Mouse (Mus musculus): ENCODE measurements around the gene Slfn9.
"Not testable (repeated sequence)": the region's sequence is repeated elsewhere in the genome, so short reads cannot be mapped to it uniquely, and the experiment has no call there.

The Slfn9 gene

DNA sequence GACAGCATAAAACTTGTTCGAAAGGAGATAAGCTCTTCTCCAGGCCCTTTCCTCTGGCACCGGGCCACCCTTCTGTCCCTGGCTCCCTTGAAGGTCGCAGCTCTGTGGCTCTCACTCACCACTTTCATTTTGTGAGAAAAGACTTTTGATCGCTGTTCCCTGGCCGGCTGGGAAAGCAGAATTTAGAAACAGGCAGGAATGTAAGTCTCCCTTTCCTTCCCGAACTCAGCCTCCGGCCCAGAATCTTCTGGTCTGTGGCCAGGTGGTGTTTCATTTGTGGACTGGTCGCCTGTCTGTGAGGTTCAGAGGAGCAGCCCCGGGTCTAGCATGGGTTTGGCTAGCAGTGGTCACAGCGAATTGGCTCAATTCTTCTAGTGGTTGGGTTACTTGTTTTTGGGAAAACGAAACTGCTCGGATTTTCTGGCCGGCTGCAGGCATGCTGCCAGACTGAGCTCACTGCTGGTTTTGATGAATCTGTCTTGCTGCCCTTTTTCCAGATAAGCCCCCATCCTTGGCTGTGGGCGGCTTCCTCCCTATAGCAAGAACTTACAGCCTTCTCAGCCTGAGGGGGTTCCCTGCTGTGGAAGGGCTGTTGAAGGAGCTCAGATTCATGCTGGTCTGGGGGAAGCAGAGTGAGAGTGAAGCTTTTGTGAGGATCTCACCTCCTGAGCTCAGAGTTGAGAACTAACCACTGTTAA lies at the start of gene Slfn9:
Gene Slfn9, minus strand, starts transcription at position 362 of the 698 bp plus-strand sequence.
- peak; percentile 74 for DNase-seq (ENCODE audit: low read depth, low spot score)

DNA sequence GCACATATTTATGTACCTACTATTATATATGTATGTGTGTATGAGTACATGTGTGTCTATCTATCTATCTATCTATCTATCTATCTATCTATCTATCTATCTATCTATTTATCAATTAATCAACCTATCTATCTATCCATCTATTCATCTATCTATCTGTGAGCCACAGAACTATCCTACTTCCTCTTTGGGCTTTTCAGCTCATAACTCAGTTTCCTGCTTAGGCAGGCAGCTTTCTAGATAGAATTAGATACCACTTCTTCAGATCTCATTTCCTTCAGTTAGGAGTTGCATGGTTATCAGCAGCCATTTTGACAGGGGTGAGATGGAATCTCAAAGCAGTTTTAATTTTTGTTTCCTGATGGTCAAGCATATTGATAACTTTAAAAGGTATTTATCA lies 49.4 kb upstream of the Slfn9 start:
- no peak for DNase-seq (ENCODE audit: low read depth, low spot score)

DNA sequence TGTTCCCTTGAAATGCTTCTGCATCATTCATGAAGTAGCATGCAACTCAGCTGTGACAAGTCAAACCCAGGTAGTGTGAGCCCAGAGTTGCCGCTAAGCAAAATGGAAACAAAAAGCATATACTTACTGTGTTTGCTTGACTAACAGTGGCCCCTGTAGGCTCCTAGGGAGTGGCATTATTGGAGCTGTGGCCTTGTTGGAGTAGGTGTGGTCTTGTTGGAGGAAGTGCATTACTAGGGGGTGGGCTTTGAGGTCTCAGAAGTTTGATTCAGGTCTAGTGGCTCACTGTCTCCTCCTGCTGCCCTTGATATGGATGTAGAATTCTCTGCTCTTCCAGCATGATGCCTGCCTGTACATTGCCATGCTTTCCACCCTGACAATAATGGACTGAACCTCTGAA lies 48.7 kb upstream of the Slfn9 start:
- DNase-seq (ENCODE audit: low read depth, low spot score): no peak

DNA sequence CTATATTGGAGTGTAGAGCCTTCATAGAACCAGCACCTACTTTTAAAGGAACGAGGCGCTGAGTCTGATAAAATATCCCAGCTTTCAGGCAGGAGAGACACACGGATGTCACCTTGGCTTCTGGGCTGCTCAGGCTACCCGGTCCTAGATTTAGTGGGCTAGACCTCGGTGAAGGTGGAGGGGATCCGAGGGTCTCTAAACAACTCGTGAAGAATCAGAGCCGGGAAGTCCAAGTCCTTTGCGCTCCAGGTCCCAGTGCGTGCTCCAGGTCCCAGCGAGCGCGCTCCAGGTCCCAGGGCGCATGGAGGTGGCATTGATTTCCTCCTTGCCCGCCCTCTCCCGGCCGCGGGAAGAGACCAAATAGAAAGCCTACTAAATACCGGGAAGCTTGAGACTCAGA lies 48.2 kb upstream of the Slfn9 start:
- no peak for DNase-seq (ENCODE audit: low read depth, low spot score)

DNA sequence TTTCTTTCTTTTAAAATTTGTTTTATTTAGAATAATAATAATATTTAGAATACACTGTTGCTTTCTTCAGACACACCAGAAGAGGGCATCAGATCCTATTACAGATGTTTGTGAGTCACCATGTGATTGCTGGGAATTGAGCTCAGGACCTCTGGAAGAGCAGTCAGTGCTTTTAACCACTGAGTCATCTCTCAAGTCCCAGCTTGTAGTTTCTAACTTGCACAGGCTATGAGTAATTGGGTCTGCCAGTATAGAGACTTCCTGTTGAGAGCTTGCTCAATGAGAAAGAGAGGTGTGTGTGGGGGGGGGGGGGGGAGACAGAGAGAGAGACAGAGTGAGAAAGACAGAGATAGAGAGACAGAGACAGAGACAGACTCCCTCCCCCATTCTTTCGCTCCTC lies 47.5 kb upstream of the Slfn9 start:
- peak; percentile 87 for DNase-seq (ENCODE audit: low read depth, low spot score)

DNA sequence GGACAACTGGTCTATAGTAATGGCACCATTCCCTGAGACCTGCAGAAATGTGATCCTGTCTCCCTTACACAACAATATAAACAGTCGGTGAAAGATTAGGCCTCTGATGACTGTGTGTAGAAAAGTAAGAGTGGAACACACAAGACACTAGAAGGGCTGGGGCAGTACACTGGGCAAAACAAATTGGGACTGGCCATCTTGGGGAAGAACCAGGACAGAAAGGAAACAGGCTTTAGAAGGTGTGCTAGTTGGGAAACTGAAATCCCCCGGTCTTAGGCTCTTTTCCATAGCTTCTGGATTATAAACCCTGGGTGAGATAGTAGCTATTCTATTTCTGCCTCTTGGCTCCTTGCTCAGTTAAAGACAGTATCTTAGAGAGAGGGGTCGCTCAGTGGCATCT lies 47.1 kb upstream of the Slfn9 start:
- not testable (repeated sequence) for DNase-seq (ENCODE audit: low read depth, low spot score)

DNA sequence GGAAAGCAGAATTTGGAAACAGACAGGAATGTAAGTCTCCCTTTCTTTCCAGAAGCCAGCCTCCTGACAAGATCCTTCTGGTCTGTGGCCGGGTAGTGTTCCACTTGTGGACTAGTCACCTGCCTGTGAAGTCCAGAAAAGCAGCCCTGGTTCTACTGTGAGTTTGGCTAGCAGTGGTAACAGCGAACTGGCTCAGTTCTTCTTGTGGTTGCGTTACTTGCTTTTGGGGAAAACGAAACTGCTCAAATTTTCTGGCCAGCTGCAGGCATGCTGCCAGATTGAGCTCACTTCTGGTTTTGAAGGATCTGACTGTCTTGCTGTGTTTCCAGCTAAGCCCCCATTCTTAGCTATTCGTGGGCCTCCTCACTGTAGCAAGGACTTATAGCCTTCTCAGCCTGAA lies 29.0 kb upstream of the Slfn9 start, which contains the start of gene Slfn8:
Gene Slfn8, minus strand, starts transcription at position 190 of the 400 bp plus-strand sequence.
- DNase-seq (ENCODE audit: low read depth, low spot score): peak; percentile 39

DNA sequence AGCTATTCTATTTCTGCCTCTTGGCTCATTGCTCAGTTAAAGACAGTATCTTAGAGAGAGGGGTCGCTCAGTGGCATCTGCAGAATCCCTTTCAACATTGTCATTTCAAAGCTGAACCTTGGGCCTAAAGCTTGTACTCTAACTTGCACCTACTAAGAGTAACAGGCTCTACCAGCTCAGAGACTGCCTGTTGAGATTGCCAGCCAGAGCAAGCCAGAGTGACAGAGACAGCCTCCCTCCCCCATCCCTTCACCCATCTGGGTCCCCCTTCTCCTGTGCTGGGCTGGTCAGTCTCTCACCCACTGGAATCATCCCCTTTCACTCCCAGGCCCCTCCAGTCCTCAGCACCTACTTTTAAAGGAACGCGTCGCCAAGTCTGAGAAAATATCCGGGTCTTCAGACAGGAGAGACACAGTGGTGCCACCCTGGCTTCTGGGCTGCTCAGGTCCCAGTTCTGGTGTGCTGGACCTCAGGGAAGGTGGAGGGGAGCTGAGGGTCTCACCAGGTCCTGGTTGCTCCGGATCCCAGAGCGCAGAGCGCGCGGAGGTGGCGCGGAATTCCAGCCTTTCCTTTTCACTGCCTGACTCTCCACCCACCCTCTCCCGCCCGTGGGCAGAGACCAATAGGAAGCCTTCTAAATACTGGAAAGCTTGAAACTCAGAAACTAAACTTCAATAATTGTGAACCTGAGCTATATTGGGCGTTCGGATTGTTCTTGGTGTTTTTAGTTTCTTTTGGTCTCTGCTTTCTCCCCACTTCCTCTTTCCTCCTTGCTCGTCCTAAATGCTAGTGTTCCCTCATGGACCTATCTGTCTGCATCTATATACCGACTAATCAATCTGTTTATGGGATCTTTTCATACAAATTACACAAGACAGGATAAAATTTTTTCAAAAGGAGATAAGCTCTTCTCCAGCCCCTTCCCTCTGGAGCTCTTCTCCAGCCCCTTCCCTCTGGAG lies 28.2 kb upstream of the Slfn9 start:
- not testable (repeated sequence) for DNase-seq (ENCODE audit: low read depth, low spot score)

DNA sequence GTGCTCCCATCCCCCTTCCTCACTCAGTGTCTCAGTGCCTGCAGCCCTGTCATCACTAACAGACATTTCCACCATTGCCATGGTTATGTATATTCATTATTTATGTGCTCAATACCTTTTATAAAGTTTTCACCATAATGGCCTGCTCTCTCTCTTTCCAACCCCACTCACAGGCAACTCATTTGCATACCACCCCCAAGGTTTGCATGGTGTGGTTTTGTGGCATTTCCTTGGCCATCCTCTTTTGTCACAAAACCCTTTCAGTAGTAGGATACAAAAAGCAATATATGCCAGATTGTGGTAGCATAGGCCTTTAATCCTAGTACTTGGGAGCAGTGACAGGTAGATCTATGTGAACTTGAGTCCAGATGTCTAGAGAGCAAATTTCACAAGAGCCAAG lies 24.5 kb upstream of the Slfn9 start:
- DNase-seq (ENCODE audit: low read depth, low spot score): no peak

DNA sequence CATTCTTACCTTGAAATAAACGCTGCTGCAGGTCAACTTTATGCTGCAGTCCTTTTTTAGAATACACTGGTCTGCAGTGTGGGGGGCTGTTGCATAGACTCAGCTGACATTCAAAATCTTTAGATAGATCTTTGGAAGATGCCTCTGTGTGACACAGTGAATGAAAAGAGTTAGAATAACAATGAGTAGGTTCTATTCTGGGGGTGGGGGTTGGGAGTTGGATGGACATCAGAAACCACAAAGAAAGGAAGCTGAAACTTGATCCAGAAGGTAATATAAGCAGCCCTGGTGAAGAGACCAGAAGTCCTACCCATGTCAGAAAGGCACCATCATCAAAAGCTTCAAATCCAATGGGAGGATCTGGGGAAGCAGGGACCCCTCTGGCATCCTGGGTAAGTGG lies 21.7 kb upstream of the Slfn9 start:
- peak; percentile 52 for DNase-seq (ENCODE audit: low read depth, low spot score)

DNA sequence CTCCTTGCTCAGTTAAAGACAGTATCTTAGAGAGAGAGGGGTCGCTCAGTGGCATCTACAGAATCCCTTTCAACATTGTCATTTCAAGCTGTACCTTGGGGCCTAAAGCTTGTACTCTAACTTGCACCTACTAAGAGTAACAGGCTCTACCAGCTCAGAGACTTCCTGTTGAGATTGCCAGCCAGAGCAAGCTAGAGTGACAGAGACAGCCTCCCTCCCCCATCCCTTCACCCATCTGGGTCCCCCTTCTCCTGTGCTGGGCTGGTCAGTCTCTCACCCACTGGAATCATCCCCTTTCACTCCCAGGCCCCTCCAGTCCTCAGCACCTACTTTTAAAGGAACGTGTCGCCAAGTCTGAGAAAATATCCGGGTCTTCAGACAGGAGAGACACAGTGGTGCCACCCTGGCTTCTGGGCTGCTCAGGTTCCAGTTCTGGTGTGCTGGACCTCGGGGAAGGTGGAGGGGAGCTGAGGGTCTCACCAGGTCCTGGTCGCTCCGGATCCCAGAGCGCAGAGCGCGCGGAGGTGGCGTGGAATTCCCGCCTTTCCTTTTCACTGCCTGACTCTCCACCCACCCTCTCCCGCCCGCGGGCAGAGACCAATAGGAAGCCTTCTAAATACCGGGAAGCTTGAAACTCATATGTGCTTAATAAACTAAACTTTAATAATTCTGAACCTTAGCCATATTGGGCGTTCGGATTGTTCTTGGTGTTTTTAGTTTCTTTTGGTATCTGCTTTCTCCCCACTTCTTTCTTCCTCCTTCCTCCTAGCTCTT lies 831 bp downstream of the Slfn9 start:
- DNase-seq (ENCODE audit: low read depth, low spot score): peak; percentile 81

DNA sequence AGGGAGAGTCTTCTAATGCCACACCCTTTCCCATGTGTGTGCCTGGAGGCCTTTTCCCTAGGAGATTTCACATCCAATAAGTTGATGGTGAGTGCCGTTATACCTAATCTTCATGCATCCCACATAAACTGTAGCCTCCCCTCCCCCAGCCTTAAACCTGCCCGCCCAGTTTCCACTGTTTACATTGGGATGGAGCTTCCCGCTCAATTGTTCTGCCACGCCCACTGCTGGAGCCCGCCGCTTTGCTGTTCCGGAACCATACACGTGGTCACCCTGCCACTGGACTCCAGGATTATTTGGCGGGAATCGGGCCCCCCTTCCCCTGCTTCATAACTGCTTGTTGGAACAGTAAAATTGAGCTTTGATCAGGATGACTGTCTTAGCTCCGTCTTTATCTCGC lies 2.3 kb downstream of the Slfn9 start:
- DNase-seq (ENCODE audit: low read depth, low spot score): no peak

DNA sequence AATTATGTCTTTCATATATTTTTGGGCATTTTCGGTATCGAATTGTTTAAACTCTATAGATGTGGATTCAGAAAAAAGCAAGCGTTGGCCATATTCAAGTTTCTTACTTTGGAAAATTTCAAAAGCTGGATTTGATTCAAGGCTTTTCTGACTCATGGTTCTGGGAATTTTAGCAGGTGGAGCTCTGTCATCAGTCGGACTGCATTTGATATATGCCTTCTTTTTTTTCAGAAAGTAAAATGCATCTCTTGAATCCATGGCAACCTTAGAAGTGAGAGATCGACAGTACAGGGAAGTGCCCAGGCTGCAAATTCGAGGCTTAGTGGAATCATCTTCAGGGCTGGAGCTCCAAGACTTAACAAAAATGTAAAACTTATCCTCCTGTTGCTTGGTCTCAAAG lies 4.0 kb downstream of the Slfn9 start:
- DNase-seq (ENCODE audit: low read depth, low spot score): peak; percentile 64

DNA sequence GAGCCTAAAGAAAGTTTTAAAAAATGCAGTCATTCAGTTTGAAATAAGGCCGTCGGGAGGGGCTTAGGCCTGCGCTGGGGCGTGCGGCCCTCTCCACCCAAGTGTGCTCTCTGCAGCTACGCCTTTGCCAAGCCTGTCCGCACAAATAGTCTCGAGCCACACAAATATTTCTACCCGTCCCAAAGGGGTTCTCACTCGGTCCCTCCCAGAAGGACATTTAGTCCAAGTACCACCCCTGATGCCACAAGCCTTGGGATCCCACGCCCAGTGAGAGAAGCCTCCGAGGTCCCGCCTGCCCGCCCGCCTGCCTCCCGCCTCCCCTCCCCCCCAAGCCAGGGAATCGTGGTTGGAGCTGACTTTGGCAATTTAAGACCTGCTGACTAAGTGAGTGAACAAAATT lies 8.4 kb downstream of the Slfn9 start:
- DNase-seq (ENCODE audit: low read depth, low spot score): no peak

DNA sequence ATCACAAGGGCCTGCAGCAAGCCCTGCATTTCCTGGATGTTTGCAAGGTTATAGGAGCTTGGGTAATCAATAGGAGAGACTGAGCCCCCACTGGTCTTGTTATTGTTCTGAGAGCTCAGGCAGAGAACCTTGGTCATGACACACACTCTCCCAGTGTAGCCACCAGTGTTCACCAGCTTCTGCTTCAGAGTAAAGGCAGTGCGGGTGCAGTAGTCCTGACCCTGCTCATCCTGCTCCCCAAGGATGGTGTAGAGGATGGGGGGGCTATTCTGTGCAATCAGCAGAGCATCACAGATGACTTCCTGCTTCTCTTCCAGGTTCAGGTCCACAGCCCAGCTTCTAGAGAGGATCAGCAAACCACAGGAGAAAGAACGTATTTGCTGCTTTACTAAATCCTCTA lies 9.2 kb downstream of the Slfn9 start:
- DNase-seq (ENCODE audit: low read depth, low spot score): not testable (repeated sequence)

DNA sequence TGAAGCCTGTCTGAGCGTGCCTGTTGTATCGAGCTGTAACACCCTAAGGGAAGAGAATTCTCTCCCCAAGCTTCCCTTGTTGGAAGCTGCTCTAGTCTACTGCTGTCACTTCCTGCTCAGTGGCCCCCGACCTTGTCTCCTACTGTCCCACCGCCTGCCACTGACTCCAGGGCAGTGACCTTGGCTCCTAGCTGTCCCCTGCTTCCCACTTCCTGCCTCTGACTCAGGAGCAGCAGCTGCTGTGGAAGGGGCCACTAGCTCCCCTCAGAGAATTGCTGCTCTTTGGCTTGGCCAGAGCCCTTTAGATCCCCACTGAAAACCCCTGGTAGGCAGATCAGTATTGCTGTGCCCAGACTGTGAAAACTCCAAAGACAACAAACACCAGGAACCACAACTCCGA lies 17.7 kb downstream of the Slfn9 start:
- peak; percentile 21 for DNase-seq (ENCODE audit: low read depth, low spot score)

DNA sequence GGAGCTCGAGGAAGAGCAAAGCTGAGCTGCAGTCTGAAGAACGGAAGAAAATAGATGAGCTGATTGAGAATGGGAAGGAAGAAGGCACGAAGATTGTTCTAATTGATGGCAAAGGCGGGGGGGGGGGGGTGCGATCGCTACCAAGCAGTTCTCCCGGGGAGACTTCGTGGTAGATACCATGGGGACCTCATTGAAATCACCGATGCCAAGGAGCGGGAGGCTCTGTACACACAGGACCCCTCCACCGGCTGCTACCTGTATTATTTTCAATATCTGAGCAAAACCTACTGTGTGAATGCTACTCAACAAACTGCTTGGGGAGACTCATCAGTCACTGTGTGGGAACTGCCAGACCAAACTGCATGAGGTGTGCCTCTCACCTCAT lies 20.0 kb downstream of the Slfn9 start:
- DNase-seq (ENCODE audit: low read depth, low spot score): no peak

DNA sequence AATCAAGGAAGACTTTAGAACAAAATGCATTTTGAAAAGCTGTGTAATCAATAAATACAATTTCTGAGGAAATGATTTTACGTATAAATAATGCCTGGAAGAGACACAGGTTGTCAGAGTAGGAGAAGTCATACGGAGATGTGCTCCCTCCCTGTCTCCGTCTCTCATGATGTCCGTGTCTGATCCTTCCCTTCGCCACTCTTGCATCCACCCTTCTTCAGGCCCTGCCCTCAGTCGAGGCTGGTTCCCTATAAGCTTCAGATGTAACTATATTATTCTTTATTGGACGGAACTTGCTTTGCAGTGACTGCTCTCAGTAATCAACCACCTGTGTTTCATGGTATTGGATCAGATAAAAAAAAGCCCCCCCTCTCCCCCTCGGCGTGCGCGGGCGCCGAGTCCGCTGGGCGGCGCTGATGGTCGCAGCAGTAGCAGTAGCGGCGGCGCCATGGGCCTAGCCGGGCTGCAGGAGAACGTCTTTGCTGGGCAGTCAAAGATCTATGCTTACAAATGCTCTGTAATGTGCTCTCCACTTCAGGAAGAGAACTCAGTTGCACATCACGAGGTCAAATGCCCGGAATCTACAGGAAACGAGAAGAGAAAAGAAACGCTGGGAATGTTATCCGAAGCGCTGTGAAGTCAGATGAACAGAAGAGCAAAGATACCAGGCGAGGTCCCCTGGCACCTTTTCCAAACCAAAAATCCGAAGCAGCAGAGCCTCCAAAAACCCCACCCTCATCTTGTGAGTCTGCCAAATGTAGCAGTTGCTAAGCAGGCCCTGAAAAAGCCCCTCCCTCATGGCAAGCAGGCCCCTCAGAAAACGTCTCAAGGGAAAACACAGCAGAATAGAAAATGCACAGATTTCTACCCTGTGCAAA lies 20.7 kb downstream of the Slfn9 start:
- DNase-seq (ENCODE audit: low read depth, low spot score): no peak

DNA sequence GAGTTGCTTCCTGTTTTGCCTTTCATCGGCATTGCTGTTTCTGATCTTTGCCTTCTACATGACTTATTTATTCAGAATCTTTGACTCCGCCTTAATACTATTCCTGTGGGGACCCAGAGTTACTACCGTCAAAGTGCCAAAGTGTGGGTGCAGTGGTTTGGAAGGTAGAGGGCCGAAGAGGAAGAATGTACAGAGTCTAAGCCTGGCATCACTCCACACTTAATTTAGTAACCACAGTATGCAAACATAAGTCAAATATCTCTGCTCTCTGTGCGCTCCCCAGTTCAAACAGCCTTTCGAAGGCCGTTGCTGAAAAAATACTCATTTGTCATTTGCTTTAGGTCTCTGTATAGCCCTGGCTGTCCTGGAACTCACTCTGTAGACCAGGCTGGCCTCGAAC lies 29.4 kb downstream of the Slfn9 start:
- DNase-seq (ENCODE audit: low read depth, low spot score): no peak

DNA sequence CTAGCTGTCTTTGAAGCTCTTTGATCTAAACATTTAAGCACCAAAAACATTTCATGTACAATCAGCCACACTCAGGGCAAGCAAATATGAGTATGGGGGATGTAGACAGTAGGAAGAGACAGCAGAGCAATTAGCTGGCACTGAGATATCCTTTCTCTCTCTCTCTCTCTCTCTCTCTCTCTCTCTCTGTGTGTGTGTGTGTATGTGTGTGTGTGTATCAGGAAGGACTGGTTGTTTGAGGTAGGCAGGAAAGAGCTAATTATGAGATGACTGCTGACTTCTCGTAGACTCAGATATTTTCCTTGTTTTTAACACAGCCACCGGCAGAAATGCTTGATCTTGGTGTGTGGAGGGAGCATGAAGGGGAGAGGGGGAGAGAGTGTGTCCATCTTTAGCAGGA lies 29.9 kb downstream of the Slfn9 start:
- DNase-seq (ENCODE audit: low read depth, low spot score): no peak

DNA sequence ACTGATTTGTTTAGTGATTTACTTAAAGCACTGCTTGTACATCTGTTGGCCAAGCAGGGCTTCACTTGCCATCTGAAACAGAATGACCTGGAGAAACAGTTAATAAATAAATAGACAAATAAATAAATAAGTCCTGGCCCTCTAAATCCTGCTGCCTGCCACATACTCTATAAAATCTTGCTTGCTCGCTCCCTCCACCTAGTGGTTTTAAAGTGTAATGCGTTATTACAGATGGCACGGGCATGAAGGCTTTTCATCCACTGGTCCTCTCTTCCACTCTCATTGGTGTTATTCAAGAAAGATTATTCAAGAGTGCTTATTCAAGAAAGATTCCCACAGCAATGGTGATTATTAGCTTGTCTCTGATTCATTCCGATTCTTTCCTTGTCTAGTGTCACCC lies 32.0 kb downstream of the Slfn9 start:
- peak; percentile 69 for DNase-seq (ENCODE audit: low read depth, low spot score)
